Mouse (Mus musculus): ENCODE results near the gene Hist1h2bn.

DNA sequence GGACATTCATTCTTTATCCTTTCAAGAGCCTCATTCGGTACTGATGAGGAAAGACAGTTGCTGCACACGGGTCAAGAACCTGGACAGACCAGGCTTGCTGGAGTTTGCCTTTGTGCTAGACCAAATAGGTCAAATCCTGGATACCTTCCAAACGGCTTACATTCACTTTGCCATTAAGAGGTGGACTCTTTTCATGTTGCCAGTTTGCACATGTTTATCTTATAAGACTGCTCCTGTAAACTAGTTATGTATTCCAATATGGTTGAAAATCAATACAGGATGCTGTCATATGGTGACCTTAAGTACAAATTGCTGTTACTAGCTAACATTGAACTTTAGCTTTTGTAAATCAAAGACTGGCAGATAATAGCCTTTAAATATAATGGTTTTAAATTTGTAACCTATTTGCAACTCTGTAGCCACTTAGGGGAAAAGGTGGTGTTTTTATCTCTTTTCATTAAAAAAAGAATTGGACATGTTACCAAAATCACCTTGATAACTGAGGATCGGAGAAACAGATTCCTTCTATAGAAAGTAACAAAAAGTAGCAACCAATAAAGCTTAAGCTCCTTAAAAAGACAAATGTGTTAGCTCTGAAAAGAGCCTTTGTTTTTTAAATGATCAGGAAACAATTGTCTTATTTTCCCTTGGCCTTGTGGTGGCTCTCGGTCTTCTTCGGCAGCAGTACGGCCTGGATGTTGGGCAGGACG, 32.4 kb downstream of the Hist1h2bn start:
- 0 out of 4 replicates have a peak, but pooled peaks of 1 of the 2 experiments have one; percentile 25 for TF ChIP-seq POLR2A (IDR thresholded peaks at IDR 0.05; ENCODE audit: control insufficient read depth in 1 of 2, insufficient read depth in 1 of 2, low read depth in 1 of 2, low read length in 2 of 2, poor library complexity in 1 of 2)
- TF ChIP-seq POLR2AphosphoS2 (IDR thresholded peaks at IDR 0.05; ENCODE audit: low read length): no peak
- TF ChIP-seq CTCF (IDR thresholded peaks at IDR 0.05 in 2 of 3, conservative IDR thresholded peaks at IDR 0.05 in 1 of 3; ENCODE audit: control insufficient read depth in 1 of 3, insufficient read depth in 1 of 3, low read depth in 2 of 3, low read length in 3 of 3, poor library complexity in 1 of 3, severe bottlenecking in 1 of 3): no peak
- TF ChIP-seq GATA1 (IDR thresholded peaks at IDR 0.05; ENCODE audit: low read depth, low read length): no peak
- no peak for TF ChIP-seq EP300 (IDR thresholded peaks at IDR 0.05; ENCODE audit: low read depth in 1 of 2, low read length in 2 of 2)
- no peak for TF ChIP-seq MAZ (IDR thresholded peaks at IDR 0.05; ENCODE audit: low read depth, low read length)
- no peak for TF ChIP-seq TCF12 (IDR thresholded peaks at IDR 0.05; ENCODE audit: low read depth, low read length)
- no peak for TF ChIP-seq E2F4 (IDR thresholded peaks at IDR 0.05; ENCODE audit: borderline replicate concordance, low read depth, low read length)
- TF ChIP-seq RCOR1 (IDR thresholded peaks at IDR 0.05; ENCODE audit: low read depth, low read length): no peak
- TF ChIP-seq USF1 (IDR thresholded peaks at IDR 0.05; ENCODE audit: low read depth, low read length): no peak

Data from MEL (cell line).